Mouse (Mus musculus) ovary, postnatal 10 days (tissue): ENCODE measurements around the gene Senp3.
A peak's percentile ranks its signal among the peaks of the same experiment; 100 is the strongest.
"Not testable (repeated sequence)": the region's sequence is repeated elsewhere in the genome, so short reads cannot be mapped to it uniquely, and the experiment has no call there.

ENCODE experiments used
- DNase-seq: peaks from one replicate; pipeline ENCODE4 v3.0.0; 2022; ENCODE audit warnings: low spot score

Senp3 gene

DNA sequence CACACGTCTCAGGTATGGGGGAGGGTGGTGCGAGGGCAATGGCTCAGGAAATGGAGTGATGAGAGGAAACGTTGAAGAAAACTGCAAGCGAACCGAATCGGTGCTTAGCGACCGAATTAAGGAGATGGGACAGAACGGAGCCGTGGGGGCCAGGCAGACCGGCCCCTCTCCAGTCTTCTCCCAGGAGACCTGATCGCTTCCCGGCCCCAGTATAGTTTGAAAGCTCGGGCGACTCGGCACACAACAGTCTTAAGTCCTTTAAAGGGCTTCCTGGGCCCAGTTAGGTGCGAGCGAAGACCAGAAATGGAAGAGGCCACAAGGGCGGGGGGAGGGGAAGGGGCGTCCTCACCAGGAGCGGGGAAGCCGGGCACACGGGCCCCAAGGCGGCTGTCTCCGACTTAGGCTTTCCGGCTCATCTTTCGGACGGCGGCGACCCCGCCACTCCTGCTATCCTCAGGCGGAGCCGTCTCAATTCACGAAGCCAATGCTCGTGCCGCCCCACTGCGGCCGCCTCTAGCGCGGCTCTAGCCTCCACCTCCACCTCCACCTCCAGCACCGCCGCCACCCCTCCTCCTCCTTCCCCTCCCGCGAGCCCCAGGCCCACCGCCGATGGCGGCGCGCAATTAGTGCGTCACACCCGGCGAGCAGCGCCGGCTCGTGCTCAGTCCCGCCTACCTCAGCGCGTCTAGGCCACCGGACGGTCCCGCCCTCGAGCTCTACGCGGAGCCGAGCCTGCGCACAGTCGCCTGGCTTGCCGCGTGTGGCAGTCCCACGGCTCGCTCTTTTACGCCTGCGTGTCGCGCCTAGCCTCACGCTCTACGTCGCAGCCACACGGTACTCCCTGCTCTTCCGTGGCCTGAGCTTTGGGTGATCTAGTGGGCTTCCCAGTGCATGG, at the start of gene Senp3:
TSS of gene Senp3 (minus strand) at position 771 of the 895 bp plus-strand sequence.
- peak; percentile 92 for DNase-seq

DNA sequence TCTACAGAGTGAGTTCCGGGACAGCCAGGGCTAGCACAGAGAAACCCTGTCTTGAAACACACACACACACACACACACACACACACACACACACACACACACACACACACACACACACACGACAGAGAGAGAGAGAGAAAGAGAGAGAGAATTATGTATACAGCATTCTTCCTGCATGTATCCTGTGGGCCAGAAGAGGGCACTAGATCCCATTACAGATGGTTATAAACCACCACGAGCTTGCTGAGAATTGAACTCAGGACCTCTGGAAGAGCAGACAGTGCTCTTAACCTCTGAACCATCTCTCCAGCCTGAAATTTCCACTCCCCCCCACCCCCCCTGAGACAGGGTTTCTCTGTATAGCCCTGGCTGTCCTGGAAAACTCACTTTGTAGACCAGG, 49.5 kb upstream of the Senp3 start:
- DNase-seq, result not testable (repeated sequence)

DNA sequence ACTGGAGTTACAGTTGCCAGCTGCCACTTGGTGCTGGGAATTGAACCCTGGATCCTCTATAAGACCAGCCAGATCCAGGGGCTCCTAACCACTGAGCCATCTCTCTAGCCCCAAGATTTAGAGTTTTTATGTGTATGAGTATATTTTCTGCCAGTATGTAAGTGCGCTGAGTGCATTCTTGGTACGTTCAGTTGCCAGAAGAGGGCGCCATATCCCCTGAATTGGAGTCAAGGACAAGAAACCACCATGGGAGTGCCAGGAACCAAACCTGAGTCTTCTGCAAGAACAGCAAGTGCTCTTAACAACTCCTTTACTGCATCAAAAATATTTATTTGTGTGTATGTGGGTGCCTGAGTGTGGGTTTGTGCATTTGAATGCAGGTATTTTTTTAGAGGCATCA, 47.2 kb upstream of the Senp3 start:
- no peak for DNase-seq

GRCm38 (mm10) chr11:69725951-69726350, 44.1 kb upstream of the Senp3 start:
- no peak for DNase-seq

DNA sequence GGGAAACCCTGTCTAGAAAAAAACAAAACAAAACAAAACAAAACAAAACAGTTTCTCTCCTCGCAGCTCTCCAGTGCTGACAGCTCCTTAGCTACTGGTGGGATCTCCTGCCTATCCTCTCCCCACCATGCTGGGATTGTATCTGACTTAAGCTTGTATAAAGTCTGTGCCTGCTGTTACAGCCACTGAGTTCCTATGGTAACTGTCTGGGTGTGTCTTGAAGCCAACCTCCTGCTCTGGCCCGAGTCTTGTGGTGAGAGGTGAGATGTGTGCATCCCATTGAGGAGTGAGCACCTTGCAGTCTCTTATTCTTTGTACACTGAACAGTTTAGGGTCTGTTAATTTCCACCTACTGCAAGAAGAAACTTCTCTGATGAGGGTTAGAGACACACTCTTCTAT, 41.2 kb upstream of the Senp3 start:
- no peak for DNase-seq

- DNase-seq, result no peak
Observed at GRCm38 (mm10) chr11:69720852-69721251, 39.0 kb upstream of the Senp3 start.

DNA sequence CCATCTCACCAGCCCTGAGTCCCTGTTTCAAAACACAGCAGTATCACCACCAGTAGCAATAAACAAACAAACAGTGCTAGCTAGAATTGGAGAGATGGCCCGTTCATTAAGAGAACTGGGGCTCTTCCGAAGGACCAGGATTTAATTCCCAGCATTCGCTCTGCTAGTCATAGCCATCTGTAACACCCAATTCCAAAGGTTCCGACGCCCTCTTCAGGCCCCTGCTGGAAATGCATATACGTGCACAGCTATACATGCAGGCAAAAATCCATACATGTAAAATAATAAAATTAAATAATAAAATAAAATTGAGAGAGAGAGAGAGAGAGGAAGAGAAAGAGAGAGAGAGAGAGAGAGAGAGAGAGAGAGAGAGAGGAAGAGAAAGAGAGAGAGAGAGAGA, 37.5 kb upstream of the Senp3 start:
- DNase-seq, result no peak

- DNase-seq, result no peak
Observed at GRCm38 (mm10) chr11:69718661-69719060, 36.8 kb upstream of the Senp3 start.

DNA sequence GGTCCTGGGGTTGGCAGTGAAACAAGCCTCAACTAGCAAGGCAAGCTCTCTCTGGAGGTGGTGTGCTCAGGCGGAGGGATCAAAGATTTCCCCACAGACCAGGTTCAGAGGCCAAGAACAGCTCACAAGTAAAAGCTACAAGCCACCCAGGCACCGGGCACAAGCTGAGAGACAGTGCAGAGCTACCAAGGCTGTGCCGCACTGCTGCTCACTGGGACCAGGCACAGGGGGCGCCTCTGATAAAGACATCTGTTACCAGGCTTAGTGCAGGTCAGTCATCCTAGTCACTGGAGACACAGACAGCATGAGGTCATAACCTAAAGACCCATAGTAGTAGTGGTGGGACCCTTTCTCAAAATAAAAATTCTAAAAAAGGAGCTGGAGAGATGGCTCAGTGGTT, 35.1 kb upstream of the Senp3 start:
- no peak for DNase-seq

DNA sequence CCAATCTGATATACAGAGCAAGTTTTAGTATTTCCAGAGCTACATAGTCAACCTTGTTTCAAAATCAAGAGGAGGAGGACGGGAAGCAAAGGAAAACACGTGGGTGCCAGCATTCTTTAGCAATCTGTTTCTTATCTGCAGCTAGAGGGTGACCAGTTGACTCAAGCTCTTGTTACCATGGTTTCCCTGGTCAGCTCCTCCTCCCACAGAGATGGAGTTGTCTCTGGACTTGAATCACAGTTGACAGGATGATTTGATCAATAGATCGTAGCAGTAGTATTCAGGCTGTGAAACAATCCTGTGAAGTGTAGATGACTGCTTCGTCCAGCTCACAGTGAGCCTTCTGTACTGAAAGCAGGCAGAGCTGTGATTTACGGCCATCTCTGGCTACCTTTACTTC, 34.0 kb upstream of the Senp3 start:
- DNase-seq, result no peak

DNA sequence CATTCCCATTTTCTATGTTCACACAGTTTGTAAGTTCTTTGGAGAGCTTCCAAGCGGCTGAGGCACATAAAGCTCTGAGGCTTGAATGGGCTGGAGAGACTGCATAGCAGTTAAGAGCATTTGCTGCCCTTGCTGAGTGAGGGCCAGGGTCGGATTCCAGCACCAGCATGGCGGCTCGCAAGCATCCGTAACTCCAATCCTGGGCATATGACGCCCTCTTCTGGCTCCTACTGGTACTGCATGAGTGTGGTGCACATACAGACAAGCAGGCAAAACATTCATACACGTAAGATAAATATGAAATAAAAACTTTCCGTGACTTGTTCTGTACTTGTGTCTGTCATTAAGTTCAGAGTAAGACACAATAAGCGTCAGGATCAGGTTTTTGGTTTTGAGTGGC, 33.6 kb upstream of the Senp3 start:
- DNase-seq, result no peak

GRCm38 (mm10) chr11:69714636-69715329, 32.9 kb upstream of the Senp3 start:
- no peak for DNase-seq

DNA sequence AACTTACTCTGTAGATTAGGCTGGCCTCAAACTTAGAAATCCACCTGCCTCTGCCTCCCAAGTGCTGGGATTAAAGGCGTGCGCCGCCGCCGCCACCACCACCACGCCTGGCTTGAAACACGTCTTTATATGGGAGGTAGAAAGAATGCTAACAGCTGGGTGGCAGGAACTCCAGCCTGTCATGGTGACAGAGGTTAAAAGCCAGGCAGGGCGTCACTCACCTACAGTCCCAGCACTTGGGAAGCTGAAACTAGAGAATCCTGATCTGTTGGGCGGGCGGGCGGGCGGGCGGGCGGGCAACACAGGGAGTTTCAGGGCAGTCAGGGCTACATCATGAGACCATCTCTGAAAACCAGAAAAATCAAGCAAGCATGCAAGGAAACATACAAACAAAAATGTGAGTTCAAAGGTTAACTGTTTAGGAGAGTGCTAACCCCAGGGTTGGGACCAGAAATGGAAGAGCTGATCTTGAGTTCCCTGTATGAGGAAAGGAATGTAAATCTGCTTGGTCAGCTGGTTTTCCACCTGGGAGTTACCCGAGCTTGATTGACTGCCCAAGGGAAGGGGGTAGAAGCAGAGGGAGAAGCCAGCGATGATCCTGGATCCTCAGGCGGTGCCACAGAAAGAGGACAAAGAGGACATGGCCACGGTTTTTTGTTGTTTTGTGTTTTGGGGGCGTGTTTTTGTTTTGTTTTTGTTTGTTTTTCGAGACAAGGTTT, 31.2 kb upstream of the Senp3 start:
- no peak for DNase-seq

- DNase-seq, result no peak
Observed at GRCm38 (mm10) chr11:69711082-69711481, 29.2 kb upstream of the Senp3 start.

GRCm38 (mm10) chr11:69710470-69710869, 28.6 kb upstream of the Senp3 start:
- DNase-seq, result no peak

DNA sequence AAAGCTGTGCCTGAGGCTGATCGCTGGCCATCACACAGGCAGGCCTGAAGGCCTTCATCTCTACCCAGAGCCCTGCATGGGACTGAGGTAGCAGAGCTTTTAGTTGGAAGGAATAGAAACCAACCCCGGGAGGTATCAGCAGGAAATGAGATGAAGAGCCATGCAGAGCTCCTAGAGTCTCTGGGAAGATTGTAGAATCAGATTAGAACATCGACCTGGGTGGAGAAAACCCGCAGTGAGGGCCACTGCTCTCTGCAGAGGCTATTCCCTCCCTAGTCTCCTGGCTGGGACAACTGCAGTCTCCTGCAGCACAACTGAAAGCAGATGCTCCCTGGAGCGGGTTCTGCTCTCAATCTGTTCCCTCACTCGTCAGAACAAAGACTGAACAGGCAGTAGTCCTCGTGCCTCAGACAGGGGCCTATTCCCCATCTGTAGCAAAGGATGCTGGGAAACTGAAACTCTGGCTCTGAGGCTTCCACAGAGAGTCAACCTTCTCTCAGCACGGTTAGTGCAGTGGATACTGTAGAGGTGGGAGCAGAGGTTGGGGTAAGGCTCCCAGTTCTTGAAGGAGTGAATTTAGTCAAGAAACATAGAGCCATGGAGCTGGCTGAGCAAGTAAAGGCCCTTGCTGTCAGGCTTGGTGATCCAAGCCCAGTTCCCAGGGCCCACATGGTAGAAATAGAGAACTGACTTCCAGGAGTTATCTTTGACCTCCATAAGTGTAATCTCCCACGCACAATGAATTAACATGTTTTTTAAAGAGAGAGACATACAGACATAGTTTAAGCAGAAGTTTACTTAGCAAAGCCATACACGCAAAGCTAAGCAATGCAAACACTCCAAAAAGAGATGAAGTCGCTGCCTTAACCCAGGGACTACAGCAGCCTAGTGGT, 27.9 kb upstream of the Senp3 start:
- DNase-seq, result no peak

GRCm38 (mm10) chr11:69708614-69709265, 26.9 kb upstream of the Senp3 start:
- no peak for DNase-seq

GRCm38 (mm10) chr11:69707873-69708381, 26.0 kb upstream of the Senp3 start:
- DNase-seq, result no peak

DNA sequence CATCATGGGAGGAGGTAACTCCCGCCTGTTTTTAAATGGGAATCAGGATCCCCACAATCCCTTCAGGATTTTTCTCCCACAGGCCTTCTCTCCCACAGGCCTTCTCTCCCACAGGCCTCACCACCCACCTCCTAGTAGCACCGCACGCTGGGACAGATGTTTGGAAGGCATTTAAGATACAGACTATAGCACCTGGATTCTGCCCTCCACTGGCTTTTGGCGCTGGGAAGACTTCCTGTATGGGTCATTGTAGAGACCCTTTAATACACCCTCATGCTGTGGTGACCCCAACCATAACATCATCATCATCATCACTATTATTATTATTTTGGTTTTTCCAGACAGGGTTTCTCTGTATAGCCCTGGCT, 25.6 kb upstream of the Senp3 start:
- no peak for DNase-seq

DNA sequence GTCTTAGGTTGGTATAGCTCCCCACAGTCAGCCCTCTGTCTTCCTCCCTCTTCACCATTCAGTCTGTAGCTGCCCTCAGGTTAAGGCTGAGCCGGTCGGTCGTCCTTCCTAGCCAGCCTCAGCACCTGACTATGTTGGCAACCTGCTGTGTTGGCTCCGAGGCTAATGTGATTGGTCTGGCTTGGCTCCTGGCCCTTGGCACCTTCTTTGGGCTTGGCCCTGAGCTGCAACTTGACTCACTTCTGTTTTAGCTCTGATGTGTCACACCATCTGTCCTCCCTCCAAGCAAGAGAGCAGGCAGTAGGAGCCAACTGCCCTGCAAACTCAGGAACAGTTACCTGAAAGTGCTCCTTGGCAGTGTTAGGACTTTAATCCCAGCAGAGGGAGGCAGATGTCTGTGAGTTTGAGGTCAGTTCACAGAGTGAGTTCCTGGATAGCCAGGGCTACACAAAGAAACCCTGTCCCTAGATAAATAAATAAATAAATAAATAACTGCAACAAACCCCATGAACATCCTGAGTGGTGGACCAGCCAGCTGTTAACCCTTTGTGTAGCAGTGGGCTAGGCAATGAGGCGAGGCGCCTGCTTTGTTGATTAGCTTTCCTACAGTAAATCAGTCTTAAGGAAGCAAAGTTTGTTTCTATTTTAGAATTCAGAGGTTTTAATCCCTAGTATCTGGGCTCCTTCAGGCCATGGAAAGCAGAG, 25.0 kb upstream of the Senp3 start:
- DNase-seq, result no peak
